In genomic region chr8:91436036-91436435, GRCm38 (mm10) we compare ENCODE assay signal across 15 mouse cellular contexts.
"Had no signal": no experiment of that assay in that cellular context is flagged by ENCODE, and none has a peak within 500 bp of the region (broad histone marks: within the 10 kb centered on the region; RNA-seq: fewer than 3 reads in every experiment).

No protein-coding gene starts in this region.

- H3K27me3 ChIP-seq: kidney, embryonic 15.5 days; liver, embryonic 13.5 days; neural tube, embryonic 13.5 days had no signal

- H3K27ac ChIP-seq: kidney, embryonic 15.5 days; left cerebral cortex, adult 2 months; liver, embryonic 13.5 days; neural tube, embryonic 13.5 days had no signal

- H3K4me1 ChIP-seq: kidney, embryonic 15.5 days; neural tube, embryonic 13.5 days had no signal

- H3K9ac ChIP-seq: kidney, embryonic 15.5 days; liver, embryonic 13.5 days; neural tube, embryonic 13.5 days had no signal

- DNase-seq: kidney, postnatal 10 days; kidney, postnatal 36 days; layer of hippocampus, postnatal 36 days; liver, embryonic 13.5 days; lung, adult 2 months; lung, postnatal 14 days; lung, postnatal 4 days; midbrain, embryonic 14.5 days; retina, postnatal 1 day; right cerebral cortex, postnatal 25 days; thymus, postnatal 25 days had no signal

- H3K4me2 ChIP-seq: kidney, embryonic 15.5 days; liver, embryonic 13.5 days; midbrain, embryonic 11.5 days; neural tube, embryonic 13.5 days had no signal

- H3K4me3 ChIP-seq: kidney, embryonic 15.5 days; left cerebral cortex, adult 2 months; liver, embryonic 13.5 days; neural tube, embryonic 13.5 days had no signal

- H3K36me3 ChIP-seq: neural tube, embryonic 13.5 days had no signal
